Mouse (Mus musculus): ENCODE results near the gene Gm21761. TPM values are rescaled to one million over a fixed set of nuclear protein-coding genes. Genes with fewer than 3 reads are reported as not detected.
A peak's percentile ranks its signal among the peaks of the same experiment; 100 is the strongest.
"Not testable (repeated sequence)": the region's sequence is repeated elsewhere in the genome, so short reads cannot be mapped to it uniquely, and the experiment has no call there.

Gm21761 gene
- polyA plus RNA-seq (2016; fragmentation: Nextera tagmentation; extraction: Ambion mirVana), result not detected in 2 replicates

GRCm38 (mm10) chr13:119929172-119929571, at the start of gene Gm21761:
Gene Gm21761 (minus strand): TSS chr13:119929272.
- not testable (repeated sequence) for DNase-seq (ENCODE audit: low spot score); H3K4me3 ChIP-seq; H3K36me3 ChIP-seq; H3K27ac ChIP-seq; H3K4me1 ChIP-seq; H3K27me3 ChIP-seq (ENCODE audit: insufficient read depth, poor library complexity, severe bottlenecking); H3K9me3 ChIP-seq
- WGBS, result no CpG with 5 or more reads among the region's 5 CpGs

- not testable (repeated sequence) for H3K36me3 ChIP-seq; H3K9me3 ChIP-seq; H3K4me3 ChIP-seq; H3K27me3 ChIP-seq (ENCODE audit: insufficient read depth, poor library complexity, severe bottlenecking); DNase-seq (ENCODE audit: low spot score); H3K27ac ChIP-seq; H3K4me1 ChIP-seq
- no CpG with 5 or more reads among the region's 13 CpGs for WGBS
Observed at GRCm38 (mm10) chr13:119969163-119969562, 40.1 kb upstream of the Gm21761 start.

GRCm38 (mm10) chr13:119968193-119968592, 39.1 kb upstream of the Gm21761 start:
- H3K27ac ChIP-seq; H3K4me3 ChIP-seq; H3K4me1 ChIP-seq; H3K27me3 ChIP-seq (ENCODE audit: insufficient read depth, poor library complexity, severe bottlenecking); DNase-seq (ENCODE audit: low spot score); H3K36me3 ChIP-seq; H3K9me3 ChIP-seq: not testable (repeated sequence)
- no CpG with 5 or more reads among the region's 14 CpGs for WGBS

GRCm38 (mm10) chr13:119965968-119966367, 36.9 kb upstream of the Gm21761 start:
- 0 out of 2 replicates have a peak overlapping the region, but pooled peaks have one; percentile 18 for H3K4me3 ChIP-seq

GRCm38 (mm10) chr13:119965302-119965952, 36.4 kb upstream of the Gm21761 start:
- H3K27ac ChIP-seq; H3K9me3 ChIP-seq; H3K4me1 ChIP-seq; H3K36me3 ChIP-seq; H3K27me3 ChIP-seq (ENCODE audit: insufficient read depth, poor library complexity, severe bottlenecking); DNase-seq (ENCODE audit: low spot score): not testable (repeated sequence)
- H3K4me3 ChIP-seq, result 0 out of 2 replicates have a peak overlapping the region, but pooled peaks have one; percentile 18
- WGBS, result under 1% methylated on average over 19 of the region's 34 CpGs

More at GRCm38 (mm10) chr13:119965968-119966367, 36.9 kb upstream of the Gm21761 start:
- not testable (repeated sequence) for H3K36me3 ChIP-seq; H3K27me3 ChIP-seq (ENCODE audit: insufficient read depth, poor library complexity, severe bottlenecking); H3K27ac ChIP-seq; H3K4me1 ChIP-seq; H3K9me3 ChIP-seq
- peak; percentile 63 for DNase-seq (ENCODE audit: low spot score)
- WGBS, result 0% methylated on average over 21 of the region's 22 CpGs

- not testable (repeated sequence) for DNase-seq (ENCODE audit: low spot score); H3K36me3 ChIP-seq; H3K27me3 ChIP-seq (ENCODE audit: insufficient read depth, poor library complexity, severe bottlenecking); H3K9me3 ChIP-seq; H3K27ac ChIP-seq; H3K4me3 ChIP-seq; H3K4me1 ChIP-seq
- no CpG with 5 or more reads among the region's 5 CpGs for WGBS
Observed at GRCm38 (mm10) chr13:119962856-119963255, 33.8 kb upstream of the Gm21761 start.

- not testable (repeated sequence) for H3K4me3 ChIP-seq; H3K27me3 ChIP-seq (ENCODE audit: insufficient read depth, poor library complexity, severe bottlenecking); H3K9me3 ChIP-seq; H3K4me1 ChIP-seq; H3K27ac ChIP-seq; DNase-seq (ENCODE audit: low spot score); H3K36me3 ChIP-seq
- WGBS, result no CpG with 5 or more reads among the region's 5 CpGs
Observed at GRCm38 (mm10) chr13:119955567-119955966, 26.5 kb upstream of the Gm21761 start.

GRCm38 (mm10) chr13:119955089-119955488, 26.0 kb upstream of the Gm21761 start:
- not testable (repeated sequence) for H3K4me1 ChIP-seq; DNase-seq (ENCODE audit: low spot score); H3K27me3 ChIP-seq (ENCODE audit: insufficient read depth, poor library complexity, severe bottlenecking); H3K4me3 ChIP-seq; H3K36me3 ChIP-seq; H3K9me3 ChIP-seq; H3K27ac ChIP-seq
- 82% methylated on average over 2 of the region's 2 CpGs for WGBS

GRCm38 (mm10) chr13:119950706-119951105, 21.6 kb upstream of the Gm21761 start, which contains the start of gene B020031M17Rik:
Gene B020031M17Rik (minus strand): TSS chr13:119950806.
- not testable (repeated sequence) for H3K9me3 ChIP-seq; DNase-seq (ENCODE audit: low spot score); H3K4me3 ChIP-seq; H3K36me3 ChIP-seq; H3K27me3 ChIP-seq (ENCODE audit: insufficient read depth, poor library complexity, severe bottlenecking); H3K27ac ChIP-seq; H3K4me1 ChIP-seq
- WGBS, result 73% methylated on average over 3 of the region's 6 CpGs

GRCm38 (mm10) chr13:119924597-119925340, 4.3 kb downstream of the Gm21761 start:
- 75% methylated on average over 3 of the region's 3 CpGs for WGBS
- not testable (repeated sequence) for H3K27me3 ChIP-seq (ENCODE audit: insufficient read depth, poor library complexity, severe bottlenecking); H3K36me3 ChIP-seq; H3K4me1 ChIP-seq; H3K27ac ChIP-seq; DNase-seq (ENCODE audit: low spot score); H3K4me3 ChIP-seq; H3K9me3 ChIP-seq

- H3K9me3 ChIP-seq; H3K27ac ChIP-seq; H3K4me1 ChIP-seq; H3K4me3 ChIP-seq; H3K36me3 ChIP-seq; H3K27me3 ChIP-seq (ENCODE audit: insufficient read depth, poor library complexity, severe bottlenecking); DNase-seq (ENCODE audit: low spot score): not testable (repeated sequence)
- 73% methylated on average over 4 of the region's 5 CpGs for WGBS
Observed at GRCm38 (mm10) chr13:119916966-119917722, 11.9 kb downstream of the Gm21761 start.

GRCm38 (mm10) chr13:119916449-119916848, 12.6 kb downstream of the Gm21761 start:
- not testable (repeated sequence) for DNase-seq (ENCODE audit: low spot score); H3K4me1 ChIP-seq; H3K27me3 ChIP-seq (ENCODE audit: insufficient read depth, poor library complexity, severe bottlenecking); H3K27ac ChIP-seq; H3K36me3 ChIP-seq; H3K4me3 ChIP-seq; H3K9me3 ChIP-seq
- WGBS, result 61% methylated on average over 2 of the region's 2 CpGs

GRCm38 (mm10) chr13:119898549-119898948, 30.5 kb downstream of the Gm21761 start:
- H3K4me1 ChIP-seq; DNase-seq (ENCODE audit: low spot score); H3K27me3 ChIP-seq (ENCODE audit: insufficient read depth, poor library complexity, severe bottlenecking); H3K9me3 ChIP-seq; H3K27ac ChIP-seq; H3K36me3 ChIP-seq; H3K4me3 ChIP-seq: not testable (repeated sequence)
- WGBS, result 34% methylated on average over 5 of the region's 5 CpGs
